27 mouse cellular contexts compared by ENCODE assay signal in genomic region chr6:100385640-100386039, GRCm38 (mm10).
DNase-seq lines count a peak whose midpoint lies in the region; ATAC-seq and TF ChIP-seq lines count a peak whose summit lies in the region.
"Had no signal": no experiment of that assay in that cellular context is flagged by ENCODE, and none has a peak within 500 bp of the region (broad histone marks: within the 10 kb centered on the region; RNA-seq: fewer than 3 reads in every experiment).

No protein-coding gene starts in this region.

- no peak overlapping the region for H3K27ac ChIP-seq in kidney, embryonic 15.5 days
- H3K27ac ChIP-seq in intestine, postnatal 0 days (ENCODE audit: low read depth, low read length): no peak overlapping the region
- no peak overlapping the region for H3K27ac ChIP-seq in stomach, postnatal 0 days (replicated peaks)
- H3K27ac ChIP-seq: embryonic facial prominence, embryonic 15.5 days; forebrain, embryonic 10.5 days; heart, embryonic 10.5 days; hindbrain, embryonic 12.5 days had no signal

- WGBS in kidney, embryonic 15.5 days: 29% methylated on average over 8 of the region's 8 CpGs
- 30% methylated on average over 8 of the region's 8 CpGs for WGBS in intestine, postnatal 0 days
- 42% methylated on average over 8 of the region's 8 CpGs for WGBS in stomach, postnatal 0 days

- no peak for TF ChIP-seq EP300 in stomach, postnatal 0 days (optimal IDR thresholded peaks at IDR 0.05)

- H3K4me3 ChIP-seq in kidney, embryonic 15.5 days (replicated peaks): no peak overlapping the region
- no peak overlapping the region for H3K4me3 ChIP-seq in intestine, postnatal 0 days (ENCODE audit: low read depth, low read length)
- H3K4me3 ChIP-seq in stomach, postnatal 0 days (ENCODE audit: low read depth, low read length): no peak overlapping the region
- H3K4me3 ChIP-seq: embryonic facial prominence, embryonic 15.5 days; erythroblast, embryonic 14.5 days; forebrain, embryonic 10.5 days; heart, embryonic 10.5 days; hindbrain, embryonic 12.5 days had no signal

- DNase-seq in kidney, adult 11 months: no peak
- DNase-seq in R1 (ENCODE audit: low read depth, low spot score): peak; percentile 74
- peak; percentile 37 for DNase-seq in stomach, postnatal 0 days (ENCODE audit: low spot score)
- DNase-seq in embryo, embryonic 10.5 days (ENCODE audit: low spot score): no peak
- no peak for DNase-seq in left cerebral cortex, adult 9 months (ENCODE audit: low spot score in 2 of 2)
- no peak for DNase-seq in embryo, embryonic 10 days (ENCODE audit: low spot score)
- DNase-seq: adrenal gland, postnatal 14 days; B cell, adult 2 months; cerebellum, adult 18-20 months; cerebellum, adult 9-11 months; cerebellum, postnatal 36 days; embryo, embryonic 11 days; heart, adult 18-20 months; heart, postnatal 10 days; heart, postnatal 4 days had no signal

- no peak overlapping the region for H3K4me2 ChIP-seq in kidney, embryonic 15.5 days
- H3K4me2 ChIP-seq in intestine, postnatal 0 days (replicated peaks; ENCODE audit: low read depth): no peak overlapping the region
- H3K4me2 ChIP-seq in stomach, postnatal 0 days (replicated peaks; ENCODE audit: low read depth): no peak overlapping the region
- H3K4me2 ChIP-seq: embryonic facial prominence, embryonic 15.5 days; hindbrain, embryonic 12.5 days had no signal

- H3K9ac ChIP-seq in kidney, embryonic 15.5 days: no peak overlapping the region
- H3K9ac ChIP-seq in intestine, postnatal 0 days (ENCODE audit: low read depth, low read length): no peak overlapping the region
- H3K9ac ChIP-seq in stomach, postnatal 0 days (ENCODE audit: low read length): no peak overlapping the region
- H3K9ac ChIP-seq: embryonic facial prominence, embryonic 15.5 days; hindbrain, embryonic 12.5 days had no signal

- 0 out of 2 replicates have a peak, but pooled peaks have one; percentile 16 for ATAC-seq in kidney, embryonic 15.5 days (replicated peaks; ENCODE audit: low FRiP score)
- ATAC-seq in intestine, postnatal 0 days: 0 out of 2 replicates have a peak, but pooled peaks have one; percentile 38
- 0 out of 2 replicates have a peak, but pooled peaks have one; percentile 61 for ATAC-seq in stomach, postnatal 0 days (ENCODE audit: low FRiP score, low TSS enrichment)
- ATAC-seq: activated CD4-positive, CD25-positive, alpha-beta regulatory T cell, adult 4 months; CD4-positive, CD25-positive, alpha-beta regulatory T cell, adult 4 months; forebrain, embryonic 14.5 days; hindbrain, embryonic 16.5 days had no signal

- peaks cover 4% of the 10 kb centered on the region; the same call in 1 of the 2 replicates for H3K27me3 ChIP-seq in kidney, embryonic 15.5 days
- no peaks in the 10 kb centered on the region for H3K27me3 ChIP-seq in intestine, postnatal 0 days (replicated peaks; ENCODE audit: control insufficient read depth, insufficient read depth, low read length)
- H3K27me3 ChIP-seq in stomach, postnatal 0 days (ENCODE audit: control insufficient read depth, insufficient read depth, low read length): no peaks in the 10 kb centered on the region
- H3K27me3 ChIP-seq: embryonic facial prominence, embryonic 15.5 days had no signal

- no peaks in the 10 kb centered on the region for H3K9me3 ChIP-seq in kidney, embryonic 15.5 days (replicated peaks)
- H3K9me3 ChIP-seq in intestine, postnatal 0 days (ENCODE audit: control insufficient read depth): no peaks in the 10 kb centered on the region
- no peaks in the 10 kb centered on the region for H3K9me3 ChIP-seq in stomach, postnatal 0 days (ENCODE audit: control insufficient read depth, low read length)
- H3K9me3 ChIP-seq: embryonic facial prominence, embryonic 15.5 days; forebrain, embryonic 10.5 days; heart, embryonic 10.5 days; hindbrain, embryonic 12.5 days had no signal

- H3K4me1 ChIP-seq in kidney, embryonic 15.5 days: peaks cover 25% of the 10 kb centered on the region
- H3K4me1 ChIP-seq in intestine, postnatal 0 days (replicated peaks; ENCODE audit: control insufficient read depth, insufficient read depth, low read length): no peaks in the 10 kb centered on the region
- H3K4me1 ChIP-seq in stomach, postnatal 0 days (replicated peaks; ENCODE audit: control insufficient read depth, insufficient read depth): no peaks in the 10 kb centered on the region

- H3K36me3 ChIP-seq in kidney, embryonic 15.5 days: no peaks in the 10 kb centered on the region
- no peaks in the 10 kb centered on the region for H3K36me3 ChIP-seq in intestine, postnatal 0 days (ENCODE audit: control insufficient read depth, insufficient read depth)
- H3K36me3 ChIP-seq in stomach, postnatal 0 days (ENCODE audit: control insufficient read depth, insufficient read depth, low read length): no peaks in the 10 kb centered on the region
- H3K36me3 ChIP-seq: embryonic facial prominence, embryonic 15.5 days; forebrain, embryonic 10.5 days; G1E; heart, embryonic 10.5 days; hindbrain, embryonic 12.5 days had no signal

- TF ChIP-seq CTCF in intestine, postnatal 0 days (IDR thresholded peaks at IDR 0.05; ENCODE audit: low read depth): no peak
- TF ChIP-seq CTCF in stomach, postnatal 0 days (IDR thresholded peaks at IDR 0.05; ENCODE audit: low read depth): no peak

Comparison
In these comparisons a context has a peak if more than half of its experiments do, and no peak if none do; other contexts are left out.
1. DNase-seq: peak in R1 (single experiment) and stomach, postnatal 0 days (single experiment); none in kidney, adult 11 months (single experiment), embryo, embryonic 10.5 days (single experiment), left cerebral cortex, adult 9 months (0 of 2) and embryo, embryonic 10 days (single experiment).
2. Peak in every context shown above with its lines, with median percentiles within 50 percentile points of each other: ATAC-seq.